Mouse (Mus musculus) CD4-positive, CD25-positive, alpha-beta regulatory T cell, adult 9 weeks (primary cell): ENCODE data around the gene Srsf5. TPM values are rescaled to one million over a fixed set of nuclear protein-coding genes. Genes with fewer than 3 reads are reported as not detected.

Experiments used
- polyA plus RNA-seq: library from polyadenylated mRNA; unstranded; fragments of 100-300 nt; shearing (Covaris generic); gene quantifications from one replicate; pipeline ENCODE4 v1.2.1, GENCODE M21; 2017

Srsf5 gene
- 975 TPM for polyA plus RNA-seq

DNA sequence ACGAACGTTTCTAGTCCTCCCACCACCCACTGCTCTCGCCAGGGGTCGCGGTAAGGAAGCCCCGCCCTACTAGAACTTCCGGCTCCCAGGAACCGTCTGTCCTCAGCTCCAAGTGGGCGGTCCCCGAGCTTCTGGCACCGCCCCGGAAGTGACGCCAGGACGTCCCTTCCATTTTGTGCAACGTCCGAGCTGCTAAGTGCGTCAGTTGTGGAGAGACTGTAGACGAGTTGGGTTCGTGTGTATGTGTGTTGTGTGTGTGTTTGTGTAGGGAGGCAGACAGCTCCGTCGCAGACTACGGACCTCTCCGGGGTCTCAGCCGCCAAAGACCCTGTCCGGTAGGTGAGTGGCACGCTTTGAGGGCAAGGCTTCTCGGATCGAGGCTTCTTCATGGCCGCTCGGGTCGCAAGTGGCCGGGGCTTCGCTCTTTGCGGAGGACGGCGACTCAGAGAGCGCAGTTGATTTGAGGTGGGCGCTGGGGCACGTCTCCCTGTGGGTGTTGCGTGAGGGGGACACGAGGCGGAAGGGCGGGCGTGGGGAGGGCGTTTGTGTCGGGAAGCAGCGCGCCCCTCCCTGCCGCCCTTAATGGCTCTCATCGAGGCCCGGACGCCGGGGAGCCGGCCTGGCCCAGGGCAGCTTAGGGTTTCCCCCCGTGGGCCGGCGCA lies at the start of gene Srsf5:
Gene Srsf5, plus strand, starts transcription at position 171 of the 662 bp plus-strand sequence.

DNA sequence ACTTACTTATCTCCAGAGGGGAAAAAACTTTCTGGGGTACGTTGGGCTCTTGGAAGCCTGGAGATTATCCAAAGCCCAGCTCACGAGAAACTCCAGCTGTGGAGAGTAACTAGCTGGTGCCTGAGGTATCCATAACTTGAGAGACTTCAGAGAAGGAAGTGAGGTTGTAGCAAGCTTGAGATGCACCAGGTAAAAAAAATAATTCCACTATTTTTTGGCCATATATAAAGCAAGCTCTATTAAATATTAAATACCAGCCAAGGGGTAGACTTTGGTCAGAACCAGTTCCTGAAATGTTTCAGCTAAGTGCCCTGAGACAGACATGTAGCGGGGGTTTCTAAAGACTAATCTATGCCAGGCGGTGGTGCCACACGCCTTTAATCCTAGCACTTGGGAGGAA lies 23.3 kb downstream of the Srsf5 start, which contains the start of gene Slc10a1:
Gene Slc10a1, minus strand, starts transcription at position 101 of the 400 bp plus-strand sequence.

Other genes with a start within 250 kb of the Srsf5 start
- gene Ccdc177, start 184.8 kb upstream of the Srsf5 start, polyA plus RNA-seq, result not detected
- 19.9 TPM for gene Susd6, start 155.0 kb upstream of the Srsf5 start, polyA plus RNA-seq
- 0.76 TPM for gene Slc10a1, start 23.2 kb downstream of the Srsf5 start, polyA plus RNA-seq
- gene Smoc1, start 81.3 kb downstream of the Srsf5 start, polyA plus RNA-seq, result 0.72 TPM